Mouse (Mus musculus): ENCODE data around the gene Atg7. TPM values are rescaled to one million over a fixed set of nuclear protein-coding genes. Genes with fewer than 3 reads are reported as not detected.

The Atg7 gene
- total RNA-seq (2023): 23.9 TPM

DNA sequence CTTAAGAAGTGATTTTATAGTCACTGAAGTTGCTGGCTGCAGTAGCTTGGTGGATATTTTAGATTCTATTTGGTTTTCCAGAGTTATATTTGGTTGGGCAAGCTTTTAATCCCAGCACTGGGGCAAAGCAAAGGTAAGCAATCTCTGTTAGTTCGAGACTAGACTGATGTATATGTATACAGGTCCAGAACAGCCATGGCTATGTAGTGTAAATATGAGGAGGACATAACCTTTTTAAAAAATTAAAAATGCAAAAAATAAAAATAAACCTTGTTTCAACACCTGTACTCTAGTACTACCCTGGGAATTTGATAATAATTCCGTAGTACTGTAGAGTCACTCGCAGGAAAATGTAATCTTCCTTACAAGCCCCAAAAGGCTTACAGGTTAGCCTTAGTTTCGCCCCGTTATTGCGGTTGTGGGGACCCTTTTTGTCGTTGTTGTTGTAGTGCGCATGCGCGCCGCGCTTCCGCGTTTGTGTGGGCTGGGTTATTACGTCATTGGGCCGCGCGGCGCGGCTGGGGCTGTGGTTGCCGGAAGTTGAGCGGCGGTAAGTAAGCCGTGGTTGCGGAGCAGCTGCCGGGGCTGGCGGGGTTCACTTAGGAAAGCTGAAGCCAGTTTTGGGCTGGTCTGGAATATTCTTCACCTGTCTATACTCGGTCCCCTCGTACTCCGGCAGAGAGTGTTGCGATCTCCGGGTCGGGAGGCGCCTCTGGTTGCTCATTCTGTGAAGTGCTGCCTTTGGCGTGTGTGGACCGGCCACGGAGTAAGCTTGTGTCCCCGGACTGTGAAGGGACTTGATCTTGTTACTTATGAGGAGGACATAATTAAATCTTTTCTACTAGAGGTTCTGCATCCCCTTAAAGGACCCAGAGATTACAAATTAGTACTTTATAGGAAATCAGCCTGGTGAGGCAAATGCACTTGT lies at the start of gene Atg7:
TSS of gene Atg7 (plus strand) at position 497 of the 928 bp plus-strand sequence.

Other genes with a start within 250 kb of the Atg7 start
- gene Hrh1, start 245.2 kb upstream of the Atg7 start, total RNA-seq (2023): not detected

All from CD4-positive naive resting alpha-beta T cell, adult 57 days (primary cell).